Mouse (Mus musculus) cerebellum, adult 11-12 months (tissue): ENCODE results near the gene Vmn1r53.
"Not testable (repeated sequence)": the region's sequence is repeated elsewhere in the genome, so short reads cannot be mapped to it uniquely, and the experiment has no call there.

Experiments used
- DNase-seq: peaks from one replicate; pipeline ENCODE4 v3.0.0; 2022

The Vmn1r53 gene

GRCm38 (mm10) chr6:90224338-90224737 lies at the start of gene Vmn1r53:
TSS of gene Vmn1r53 (minus strand) at chr6:90224438.
- no peak for DNase-seq

GRCm38 (mm10) chr6:90246000-90246399 lies 21.8 kb upstream of the Vmn1r53 start, which contains the start of gene Vmn1r54:
TSS of gene Vmn1r54 (plus strand) at chr6:90246300.
- no peak for DNase-seq

GRCm38 (mm10) chr6:90244019-90244418 lies 19.8 kb upstream of the Vmn1r53 start:
- DNase-seq: no peak

- no peak for DNase-seq
Measured at GRCm38 (mm10) chr6:90232681-90233080, 8.4 kb upstream of the Vmn1r53 start.

- DNase-seq: not testable (repeated sequence)
Measured at GRCm38 (mm10) chr6:90232114-90232513, 7.9 kb upstream of the Vmn1r53 start.

- not testable (repeated sequence) for DNase-seq
Measured at GRCm38 (mm10) chr6:90202493-90202892, 21.7 kb downstream of the Vmn1r53 start, which contains the start of gene V1ra8. TSS of gene V1ra8 (plus strand) at chr6:90202793.

GRCm38 (mm10) chr6:90174508-90174907 lies 49.7 kb downstream of the Vmn1r53 start, which contains the start of gene Vmn1r52:
TSS of gene Vmn1r52 (plus strand) at chr6:90174808.
- DNase-seq: no peak
